Mouse (Mus musculus): ENCODE results near the gene Phactr4. TPM values are rescaled to one million over a fixed set of nuclear protein-coding genes. Genes with fewer than 3 reads are reported as not detected.

Phactr4 gene
- polyA plus RNA-seq, 1 experiment from 2014 or later, result 24.7 TPM

DNA sequence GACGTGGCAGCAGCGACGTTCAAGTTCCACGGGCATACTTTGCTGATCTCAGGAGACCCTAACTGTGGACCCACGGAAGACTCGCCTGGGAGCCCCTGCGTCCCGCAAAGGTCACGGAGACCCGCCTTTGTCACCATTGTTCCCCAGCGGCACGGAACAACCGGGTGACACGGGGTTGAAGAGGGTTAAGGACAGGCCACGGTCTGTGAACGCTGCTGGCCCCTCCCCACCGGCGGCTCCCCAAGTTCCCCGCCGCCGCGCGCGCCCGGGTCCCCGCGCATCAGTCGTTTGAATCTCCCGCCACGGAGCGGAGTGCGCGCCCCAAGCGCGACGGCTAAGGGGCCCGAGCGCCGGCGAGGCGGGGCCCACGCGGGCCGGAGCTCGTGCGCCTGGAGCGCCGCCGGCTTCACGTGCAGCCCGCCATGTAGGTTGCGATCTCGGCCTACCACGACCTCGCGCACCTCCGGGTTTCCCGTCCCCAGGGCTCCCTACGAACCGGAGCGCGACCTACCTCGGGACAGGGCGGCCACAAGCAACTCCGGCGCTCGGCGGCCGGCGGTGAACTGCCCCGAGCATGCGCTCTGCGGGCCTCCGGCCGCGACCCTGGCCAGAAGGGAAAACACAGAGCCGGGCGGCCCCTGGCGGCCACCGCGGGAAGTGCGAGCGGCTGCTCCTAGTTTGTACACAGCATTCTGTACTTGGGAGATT lies 77.0 kb downstream of the Phactr4 start:
- DNase-seq (ENCODE audit: low spot score) (peak; percentile 94), ATAC-seq (ENCODE audit: insufficient read depth, low FRiP score, low TSS enrichment) (peak; percentile 86)
- Histone ChIP-seq H3K4me2 (ENCODE audit: low read depth) (peak overlapping the region; percentile 95), H3K36me3 (ENCODE audit: control insufficient read depth, insufficient read depth, low read length) (no peaks in the 10 kb centered on the region; the same call in none of the 2 replicates), H3K27me3 (ENCODE audit: control insufficient read depth, insufficient read depth, low read length) (no peaks in the 10 kb centered on the region), H3K4me1 (ENCODE audit: control insufficient read depth, insufficient read depth, low read length) (peaks cover 12% of the 10 kb centered on the region), H3K27ac (ENCODE audit: low read depth, low read length) (0 out of 2 replicates have a peak overlapping the region, but pooled peaks have one; percentile 21), H3K9me3 (ENCODE audit: control insufficient read depth, low read length) (no peaks in the 10 kb centered on the region), H3K4me3 (ENCODE audit: low read depth, low read length) (peak overlapping the region; percentile 87), H3K9ac (ENCODE audit: low read length) (peak overlapping the region; percentile 88)
- under 1% methylated on average over 81 of the region's 83 CpGs for WGBS

DNA sequence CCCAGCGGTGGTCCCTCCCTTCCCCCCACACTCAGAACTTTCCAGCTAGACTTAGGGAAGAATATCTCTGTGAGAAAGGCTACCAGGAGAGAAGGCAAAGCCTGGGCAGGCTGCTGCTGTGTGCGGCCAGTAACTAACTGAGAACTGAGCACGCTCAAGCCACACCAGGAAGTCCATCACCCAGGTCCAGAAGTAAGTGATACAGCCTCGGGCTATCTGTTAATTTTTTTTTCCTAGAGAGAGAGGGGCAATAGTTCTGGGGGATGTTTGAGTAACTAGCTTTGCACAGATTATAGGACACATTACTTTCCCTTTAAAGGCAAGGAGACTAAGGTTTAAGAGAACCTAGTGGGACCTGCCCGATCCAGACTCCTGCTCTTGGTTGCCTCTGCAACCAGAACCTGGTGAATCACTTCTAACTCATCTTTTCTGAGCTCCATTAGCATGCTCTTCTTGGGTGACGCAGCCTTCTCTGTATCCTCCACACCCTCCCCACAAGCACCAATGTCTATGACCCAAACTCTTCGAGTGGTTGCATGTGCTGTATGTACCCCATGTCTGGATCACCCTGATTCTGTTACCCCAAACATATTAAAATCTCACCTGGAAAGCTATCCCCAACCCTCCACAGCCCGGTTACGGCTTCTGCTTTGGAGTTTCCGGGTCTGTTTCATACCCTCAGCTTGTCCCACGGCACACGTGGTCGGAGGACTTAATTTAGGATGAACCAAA lies 77.7 kb downstream of the Phactr4 start:
- H3K27ac ChIP-seq (ENCODE audit: low read depth, low read length), result no peak overlapping the region
- peak overlapping the region; percentile 87 for H3K4me3 ChIP-seq (ENCODE audit: low read depth, low read length)
- H3K4me2 ChIP-seq (ENCODE audit: low read depth), result peak overlapping the region; percentile 95
- no peak for DNase-seq (ENCODE audit: low spot score)
- 10% methylated on average over 13 of the region's 13 CpGs for WGBS
- no peak for ATAC-seq (ENCODE audit: insufficient read depth, low FRiP score, low TSS enrichment)
- H3K9ac ChIP-seq (ENCODE audit: low read length), result peak overlapping the region; percentile 88
- H3K9me3 ChIP-seq (ENCODE audit: control insufficient read depth, low read length), result no peaks in the 10 kb centered on the region
- no peaks in the 10 kb centered on the region for H3K27me3 ChIP-seq (ENCODE audit: control insufficient read depth, insufficient read depth, low read length)
- H3K4me1 ChIP-seq (ENCODE audit: control insufficient read depth, insufficient read depth, low read length), result peaks cover 12% of the 10 kb centered on the region
- no peaks in the 10 kb centered on the region; the same call in none of the 2 replicates for H3K36me3 ChIP-seq (ENCODE audit: control insufficient read depth, insufficient read depth, low read length)

DNA sequence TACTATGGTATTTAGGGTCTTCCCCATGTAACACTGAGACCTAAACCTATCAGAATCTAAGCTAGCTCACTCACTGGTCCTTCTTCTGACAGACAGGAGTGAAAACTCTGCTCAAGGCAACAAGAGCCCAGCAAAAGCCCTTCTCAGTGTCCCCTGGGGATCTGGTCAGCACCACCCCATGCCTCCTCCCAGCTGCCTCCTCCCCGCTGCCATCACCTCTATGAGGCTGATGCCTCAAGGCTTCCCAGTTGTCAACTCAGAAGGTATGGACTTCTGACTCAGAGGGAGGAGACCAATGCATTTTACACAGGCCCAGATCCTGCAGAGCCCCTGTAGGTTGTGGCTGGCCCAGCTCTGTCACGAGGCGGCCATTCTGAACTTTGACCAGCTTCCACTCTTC lies 80.8 kb downstream of the Phactr4 start:
- Histone ChIP-seq H3K9me3 (ENCODE audit: control insufficient read depth, low read length) (no peaks in the 10 kb centered on the region), H3K27ac (ENCODE audit: low read depth, low read length) (no peak overlapping the region), H3K4me3 (ENCODE audit: low read depth, low read length) (no peak overlapping the region), H3K36me3 (ENCODE audit: control insufficient read depth, insufficient read depth, low read length) (peaks cover 3% of the 10 kb centered on the region), H3K4me2 (ENCODE audit: low read depth) (no peak overlapping the region), H3K4me1 (ENCODE audit: control insufficient read depth, insufficient read depth, low read length) (peaks cover 12% of the 10 kb centered on the region), H3K27me3 (ENCODE audit: control insufficient read depth, insufficient read depth, low read length) (no peaks in the 10 kb centered on the region), H3K9ac (ENCODE audit: low read length) (no peak overlapping the region)
- WGBS, result 94% methylated on average over 3 of the region's 3 CpGs
- no peak for ATAC-seq (ENCODE audit: insufficient read depth, low FRiP score, low TSS enrichment)
- no peak for DNase-seq (ENCODE audit: low spot score)

DNA sequence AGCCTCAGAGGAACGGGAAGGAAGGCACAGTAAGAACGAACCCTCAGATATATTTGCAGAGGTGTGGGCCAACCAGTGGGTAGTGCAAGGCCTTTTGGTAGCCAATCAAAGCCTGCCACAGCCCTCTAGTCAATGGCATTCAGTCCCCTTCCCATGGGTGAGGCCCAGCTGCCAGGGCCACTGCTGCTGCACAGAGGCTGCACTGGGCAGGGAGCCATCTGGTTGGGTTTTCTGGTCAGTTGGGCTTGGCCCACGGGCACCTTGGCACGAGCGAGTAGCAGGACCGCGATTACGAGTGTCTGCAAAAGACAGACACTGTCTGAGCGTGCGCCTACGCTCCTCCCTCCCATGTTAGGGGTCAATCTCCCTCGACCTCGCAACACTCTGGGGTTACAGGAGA lies 83.3 kb downstream of the Phactr4 start:
- H3K27ac ChIP-seq (ENCODE audit: low read depth, low read length), result no peak overlapping the region
- H3K4me3 ChIP-seq (ENCODE audit: low read depth, low read length), result no peak overlapping the region
- DNase-seq (ENCODE audit: low spot score) (no peak), ATAC-seq (ENCODE audit: insufficient read depth, low FRiP score, low TSS enrichment) (no peak)
- H3K4me2 ChIP-seq (ENCODE audit: low read depth), result no peak overlapping the region
- peaks cover 3% of the 10 kb centered on the region; the same call in 1 of the 2 replicates for H3K4me1 ChIP-seq (ENCODE audit: control insufficient read depth, insufficient read depth, low read length)
- H3K27me3 ChIP-seq (ENCODE audit: control insufficient read depth, insufficient read depth, low read length), result no peaks in the 10 kb centered on the region
- H3K9ac ChIP-seq (ENCODE audit: low read length), result no peak overlapping the region
- H3K36me3 ChIP-seq (ENCODE audit: control insufficient read depth, insufficient read depth, low read length), result peaks cover 10% of the 10 kb centered on the region
- WGBS, result 96% methylated on average over 13 of the region's 13 CpGs
- H3K9me3 ChIP-seq (ENCODE audit: control insufficient read depth, low read length), result no peaks in the 10 kb centered on the region

DNA sequence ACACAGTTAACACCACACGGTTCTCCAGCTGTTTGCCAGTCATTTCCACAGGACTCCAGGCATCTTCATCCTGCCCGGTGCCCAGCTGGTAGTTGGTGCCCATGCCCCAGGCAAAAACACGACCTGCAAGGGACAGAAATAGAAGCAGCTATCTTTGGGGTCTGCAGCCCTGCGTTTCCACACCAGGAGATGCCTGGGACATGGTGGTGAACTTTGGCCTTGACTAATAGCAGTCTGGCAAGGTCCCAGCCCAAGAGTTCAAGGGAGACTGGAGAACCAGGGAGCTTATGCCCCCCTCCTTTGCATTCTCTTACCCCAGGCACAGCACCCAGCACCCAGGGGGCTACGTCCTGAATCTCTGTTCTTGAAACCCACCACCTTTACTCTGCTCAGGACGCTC lies 89.4 kb downstream of the Phactr4 start:
- no peaks in the 10 kb centered on the region for H3K27me3 ChIP-seq (ENCODE audit: control insufficient read depth, insufficient read depth, low read length)
- ATAC-seq (ENCODE audit: insufficient read depth, low FRiP score, low TSS enrichment), result no peak
- no peak overlapping the region for H3K4me2 ChIP-seq (ENCODE audit: low read depth)
- no peaks in the 10 kb centered on the region for H3K4me1 ChIP-seq (ENCODE audit: control insufficient read depth, insufficient read depth, low read length)
- no peak overlapping the region for H3K9ac ChIP-seq (ENCODE audit: low read length)
- no peaks in the 10 kb centered on the region for H3K9me3 ChIP-seq (ENCODE audit: control insufficient read depth, low read length)
- WGBS, result 88% methylated on average over 6 of the region's 6 CpGs
- no peak overlapping the region for H3K4me3 ChIP-seq (ENCODE audit: low read depth, low read length)
- no peak overlapping the region for H3K27ac ChIP-seq (ENCODE audit: low read depth, low read length)
- peaks cover 17% of the 10 kb centered on the region for H3K36me3 ChIP-seq (ENCODE audit: control insufficient read depth, insufficient read depth, low read length)
- no peak for DNase-seq (ENCODE audit: low spot score)

DNA sequence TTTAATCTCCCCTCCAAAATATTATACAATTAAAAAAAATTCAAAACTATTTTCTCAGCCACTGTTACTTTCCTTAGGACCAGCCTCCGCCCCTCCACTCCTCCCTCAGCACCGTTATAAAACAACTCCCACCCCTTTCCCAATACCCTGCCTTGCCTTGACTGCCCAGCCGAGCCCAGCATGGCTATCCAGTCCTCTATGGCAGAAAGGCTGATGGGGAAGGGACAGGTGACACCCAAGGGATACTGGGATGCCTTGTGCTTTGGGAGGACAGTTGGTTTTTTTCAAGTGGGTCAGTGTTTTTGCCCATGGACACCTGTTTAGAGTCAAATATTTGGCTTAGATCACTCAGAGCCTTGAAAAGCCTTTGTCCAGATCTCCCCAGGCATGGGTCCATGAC lies 90.3 kb downstream of the Phactr4 start:
- no peak overlapping the region for H3K9ac ChIP-seq (ENCODE audit: low read length)
- H3K9me3 ChIP-seq (ENCODE audit: control insufficient read depth, low read length), result no peaks in the 10 kb centered on the region
- ATAC-seq (ENCODE audit: insufficient read depth, low FRiP score, low TSS enrichment) (no peak), DNase-seq (ENCODE audit: low spot score) (no peak)
- H3K4me2 ChIP-seq (ENCODE audit: low read depth), result no peak overlapping the region
- no peak overlapping the region for H3K27ac ChIP-seq (ENCODE audit: low read depth, low read length)
- H3K27me3 ChIP-seq (ENCODE audit: control insufficient read depth, insufficient read depth, low read length), result no peaks in the 10 kb centered on the region
- 67% methylated on average over 3 of the region's 3 CpGs for WGBS
- no peaks in the 10 kb centered on the region for H3K4me1 ChIP-seq (ENCODE audit: control insufficient read depth, insufficient read depth, low read length)
- H3K4me3 ChIP-seq (ENCODE audit: low read depth, low read length), result no peak overlapping the region
- peaks cover 14% of the 10 kb centered on the region for H3K36me3 ChIP-seq (ENCODE audit: control insufficient read depth, insufficient read depth, low read length)

DNA sequence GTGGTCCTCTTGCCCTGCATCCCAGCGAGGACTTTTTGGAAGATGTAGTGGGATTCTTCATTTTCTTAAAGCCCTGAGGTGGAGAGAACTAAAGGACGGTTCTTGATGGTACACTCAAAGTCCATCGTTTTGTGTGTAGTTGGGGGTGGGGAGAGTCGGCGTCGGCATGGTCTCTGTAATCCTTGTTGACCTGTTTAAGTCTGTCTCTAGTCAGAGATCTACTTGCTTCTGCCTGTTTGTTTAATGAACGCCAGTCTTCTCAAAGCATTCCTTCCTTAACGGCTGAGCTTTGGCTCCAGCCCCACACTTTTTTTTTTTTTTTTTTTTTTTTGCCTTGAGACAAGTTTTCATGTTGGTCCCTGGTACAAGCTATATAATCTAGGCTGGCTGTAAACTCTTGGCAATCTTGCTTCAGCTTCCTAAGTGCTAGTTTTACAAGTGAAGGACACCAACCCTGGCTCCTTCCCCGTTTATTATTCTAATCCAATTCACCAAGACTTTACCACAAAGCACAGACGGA lies 92.4 kb downstream of the Phactr4 start:
- H3K4me3 ChIP-seq (ENCODE audit: low read depth, low read length), result peak overlapping the region; percentile 77
- WGBS, result 9% methylated on average over 10 of the region's 10 CpGs
- peaks cover 12% of the 10 kb centered on the region for H3K36me3 ChIP-seq (ENCODE audit: control insufficient read depth, insufficient read depth, low read length)
- ATAC-seq (ENCODE audit: insufficient read depth, low FRiP score, low TSS enrichment) (0 out of 2 replicates have a peak, but pooled peaks have one; percentile 31), DNase-seq (ENCODE audit: low spot score) (no peak)
- H3K4me2 ChIP-seq (ENCODE audit: low read depth), result peak overlapping the region; percentile 77
- H3K4me1 ChIP-seq (ENCODE audit: control insufficient read depth, insufficient read depth, low read length), result no peaks in the 10 kb centered on the region
- no peaks in the 10 kb centered on the region for H3K9me3 ChIP-seq (ENCODE audit: control insufficient read depth, low read length)
- H3K9ac ChIP-seq (ENCODE audit: low read length), result peak overlapping the region; percentile 88
- no peaks in the 10 kb centered on the region for H3K27me3 ChIP-seq (ENCODE audit: control insufficient read depth, insufficient read depth, low read length)
- no peak overlapping the region for H3K27ac ChIP-seq (ENCODE audit: low read depth, low read length)

- peak; percentile 97 for DNase-seq (ENCODE audit: low spot score)
- Histone ChIP-seq H3K36me3 (ENCODE audit: control insufficient read depth, insufficient read depth, low read length) (peaks cover 10% of the 10 kb centered on the region), H3K9ac (ENCODE audit: low read length) (peak within 1 kb of the TSS; percentile 88), H3K4me2 (ENCODE audit: low read depth) (peak within 1 kb of the TSS; percentile 77), H3K27me3 (ENCODE audit: control insufficient read depth, insufficient read depth, low read length) (no peaks in the 10 kb centered on the region), H3K4me3 (ENCODE audit: low read depth, low read length) (peak within 1 kb of the TSS; percentile 77), H3K27ac (ENCODE audit: low read depth, low read length) (peak within 1 kb of the TSS; percentile 76; the same call in 1 of the 2 replicates), H3K4me1 (ENCODE audit: control insufficient read depth, insufficient read depth, low read length) (no peaks in the 10 kb centered on the region), H3K9me3 (ENCODE audit: control insufficient read depth, low read length) (no peaks in the 10 kb centered on the region)
- peak; percentile 95 for ATAC-seq (ENCODE audit: insufficient read depth, low FRiP score, low TSS enrichment)
- under 1% methylated on average over 52 of the region's 52 CpGs for WGBS
These were observed 93.0 kb downstream of the Phactr4 start, which contains the start of gene Trnau1ap for GRCm38 (mm10) chr4:132329115-132329834. TSS of gene Trnau1ap (minus strand) at chr4:132329538.

Data from neural tube, embryonic 11.5 days (tissue).